Mouse (Mus musculus): ENCODE results near the gene Plk5. TPM values are rescaled to one million over a fixed set of nuclear protein-coding genes. Genes with fewer than 3 reads are reported as not detected.

Gene Plk5
- total and polyA plus RNA-seq, 3 experiments: 0.19 TPM; not detected in 1

DNA sequence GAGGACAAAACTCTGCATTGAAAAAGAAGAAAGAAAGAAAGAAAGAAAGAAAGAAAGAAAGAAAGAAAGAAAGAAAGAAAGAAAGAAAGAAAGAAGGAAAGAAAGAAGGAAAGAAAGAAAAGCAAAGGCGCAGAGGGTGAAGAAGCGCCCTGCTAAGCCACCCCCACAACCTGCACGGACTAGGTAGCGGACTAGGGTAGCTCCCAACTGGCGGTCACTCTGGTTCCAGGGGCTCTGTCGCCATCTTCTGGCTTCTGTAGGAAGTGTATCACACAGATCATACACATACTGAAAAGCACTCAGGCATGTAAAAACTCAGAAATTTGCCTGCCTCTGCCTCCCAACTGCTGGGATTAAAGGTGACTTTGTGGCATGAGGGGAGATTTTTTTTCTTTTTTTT lies 17.8 kb downstream of the Plk5 start (continued):
- TF ChIP-seq USF2 (IDR thresholded peaks at IDR 0.05; ENCODE audit: borderline replicate concordance in 1 of 2, insufficient read depth in 1 of 2, low read depth in 1 of 2, low read length in 2 of 2) (no peak), MYB (IDR thresholded peaks at IDR 0.05; ENCODE audit: low read depth, low read length) (no peak), MAX (IDR thresholded peaks at IDR 0.05; ENCODE audit: low read length) (0 out of 2 replicates have a peak, but pooled peaks have one; percentile 18), NELFE (IDR thresholded peaks at IDR 0.05; ENCODE audit: low read depth, low read length) (no peak), HCFC1 (IDR thresholded peaks at IDR 0.05; ENCODE audit: low read depth, low read length) (peak; percentile 39; the same call in 1 of the 2 replicates), EP300 (IDR thresholded peaks at IDR 0.05; ENCODE audit: low read depth in 1 of 2, low read length in 2 of 2) (0 out of 4 replicates have a peak, but pooled peaks of 1 of the 2 experiments have one; percentile 15), MAZ (IDR thresholded peaks at IDR 0.05; ENCODE audit: low read depth, low read length) (peak; percentile 78; the same call in 1 of the 2 replicates), ZKSCAN1 (IDR thresholded peaks at IDR 0.05; ENCODE audit: low read depth, low read length) (no peak), UBTF (IDR thresholded peaks at IDR 0.05; ENCODE audit: borderline replicate concordance, insufficient read depth, low read depth, low read length) (no peak), TBP (IDR thresholded peaks at IDR 0.05; ENCODE audit: low read depth, low read length) (no peak), CHD1 (IDR thresholded peaks at IDR 0.05; ENCODE audit: low read depth, low read length) (no peak), ELF1 (IDR thresholded peaks at IDR 0.05; ENCODE audit: low read depth, low read length) (0 out of 2 replicates have a peak, but pooled peaks have one; percentile 36), GATA1 (IDR thresholded peaks at IDR 0.05; ENCODE audit: low read depth, low read length) (no peak), CTCF (IDR thresholded peaks at IDR 0.05 in 2 of 3, conservative IDR thresholded peaks at IDR 0.05 in 1 of 3; ENCODE audit: control insufficient read depth in 1 of 3, insufficient read depth in 1 of 3, low read depth in 2 of 3, low read length in 3 of 3, poor library complexity in 1 of 3, severe bottlenecking in 1 of 3) (peak; percentile 75 to 93 (median 81)), RAD21 (IDR thresholded peaks at IDR 0.05; ENCODE audit: low read depth, low read length) (peak; percentile 96), CHD2 (IDR thresholded peaks at IDR 0.05; ENCODE audit: low read length) (no peak), POLR2AphosphoS5 (IDR thresholded peaks at IDR 0.05; ENCODE audit: borderline replicate concordance, low read depth, low read length) (no peak)

GRCm38 (mm10) chr10:80376160-80376559 lies 19.9 kb downstream of the Plk5 start:
- Histone ChIP-seq H3K9me3 (replicated peaks; ENCODE audit: insufficient read depth, low read length) (no peaks in the 10 kb centered on the region), H3K9ac (ENCODE audit: control insufficient read depth, low read depth, low read length, poor library complexity, severe bottlenecking) (no peak overlapping the region), H3K79me2 (ENCODE audit: control insufficient read depth, insufficient read depth, low read length, poor library complexity) (no peaks in the 10 kb centered on the region), H3K36me3 (ENCODE audit: control insufficient read depth in 1 of 2, insufficient read depth in 2 of 2, low read length in 2 of 2) (no peaks in the 10 kb centered on the region), H3K4me1 (ENCODE audit: control insufficient read depth in 1 of 2, insufficient read depth in 2 of 2, low read length in 2 of 2) (peaks cover 0 to 7% of the 10 kb centered on the region in 2 experiments; a peak in 1 of 4 replicates), H3K4me3 (ENCODE audit: control insufficient read depth in 1 of 2, insufficient read depth in 1 of 2, low read depth in 2 of 2, low read length in 2 of 2) (no peak overlapping the region), H3K27me3 (ENCODE audit: control insufficient read depth in 1 of 2, insufficient read depth in 2 of 2, low read length in 2 of 2) (no peaks in the 10 kb centered on the region), H3K27ac (ENCODE audit: control insufficient read depth, low read depth, low read length) (no peak overlapping the region)
- peak; percentile 93 for DNase-seq (ENCODE audit: low read depth, low spot score)
- peak; percentile 56; the same call in 1 of the 2 replicates for TF ChIP-seq BHLHE40 (IDR thresholded peaks at IDR 0.05; ENCODE audit: borderline replicate concordance, low read depth, low read length)
- TF ChIP-seq ELF1 (IDR thresholded peaks at IDR 0.05; ENCODE audit: low read depth, low read length): no peak
- TF ChIP-seq POLR2AphosphoS2 (IDR thresholded peaks at IDR 0.05; ENCODE audit: low read length): no peak
- TF ChIP-seq SMC3 (IDR thresholded peaks at IDR 0.05; ENCODE audit: low read depth, low read length): peak; percentile 88
- 0 out of 2 replicates have a peak, but pooled peaks have one; percentile 66 for TF ChIP-seq JUND (IDR thresholded peaks at IDR 0.05; ENCODE audit: low read depth, low read length)
- no peak for TF ChIP-seq GATA1 (IDR thresholded peaks at IDR 0.05; ENCODE audit: low read depth, low read length)
- 0 out of 2 replicates have a peak, but pooled peaks have one; percentile 45 for TF ChIP-seq MAZ (IDR thresholded peaks at IDR 0.05; ENCODE audit: low read depth, low read length)
- 0 out of 2 replicates have a peak, but pooled peaks have one; percentile 28 for TF ChIP-seq NRF1 (IDR thresholded peaks at IDR 0.05; ENCODE audit: insufficient read depth, low read depth, low read length, poor library complexity, severe bottlenecking)
- no peak for TF ChIP-seq CHD2 (IDR thresholded peaks at IDR 0.05; ENCODE audit: low read length)
- TF ChIP-seq ZKSCAN1 (IDR thresholded peaks at IDR 0.05; ENCODE audit: low read depth, low read length): peak; percentile 75; the same call in 1 of the 2 replicates
- peak; percentile 23; the same call in 1 of the 2 replicates for TF ChIP-seq NELFE (IDR thresholded peaks at IDR 0.05; ENCODE audit: low read depth, low read length)
- TF ChIP-seq ZMIZ1 (IDR thresholded peaks at IDR 0.05; ENCODE audit: low read depth, low read length): no peak
- TF ChIP-seq EP300 (IDR thresholded peaks at IDR 0.05; ENCODE audit: low read depth in 1 of 2, low read length in 2 of 2): 0 out of 4 replicates have a peak, but pooled peaks of 1 of the 2 experiments have one; percentile 13
- TF ChIP-seq TCF12 (IDR thresholded peaks at IDR 0.05; ENCODE audit: low read depth, low read length): no peak; the same call in 1 of the 2 replicates
- no peak for TF ChIP-seq POLR2AphosphoS5 (IDR thresholded peaks at IDR 0.05; ENCODE audit: borderline replicate concordance, low read depth, low read length)
- no peak for TF ChIP-seq USF2 (IDR thresholded peaks at IDR 0.05; ENCODE audit: borderline replicate concordance in 1 of 2, insufficient read depth in 1 of 2, low read depth in 1 of 2, low read length in 2 of 2)
- TF ChIP-seq GABPA (IDR thresholded peaks at IDR 0.05; ENCODE audit: low read depth, low read length): 0 out of 2 replicates have a peak, but pooled peaks have one; percentile 29
- TF ChIP-seq RAD21 (IDR thresholded peaks at IDR 0.05; ENCODE audit: low read depth, low read length): peak; percentile 96
- peak; percentile 99 for TF ChIP-seq ZNF384 (IDR thresholded peaks at IDR 0.05; ENCODE audit: low read depth, low read length)
- TF ChIP-seq E2F4 (IDR thresholded peaks at IDR 0.05; ENCODE audit: borderline replicate concordance, low read depth, low read length): no peak
- TF ChIP-seq USF1 (IDR thresholded peaks at IDR 0.05; ENCODE audit: low read depth, low read length): no peak
- TF ChIP-seq CTCF (IDR thresholded peaks at IDR 0.05 in 2 of 3, conservative IDR thresholded peaks at IDR 0.05 in 1 of 3; ENCODE audit: control insufficient read depth in 1 of 3, insufficient read depth in 1 of 3, low read depth in 2 of 3, low read length in 3 of 3, poor library complexity in 1 of 3, severe bottlenecking in 1 of 3): peak; percentile 77 to 100 (median 90)
- no peak for TF ChIP-seq TBP (IDR thresholded peaks at IDR 0.05; ENCODE audit: low read depth, low read length)
- TF ChIP-seq KAT2A (conservative IDR thresholded peaks at IDR 0.05; ENCODE audit: low read depth, low read length): no peak
- TF ChIP-seq HCFC1 (IDR thresholded peaks at IDR 0.05; ENCODE audit: low read depth, low read length): 0 out of 2 replicates have a peak, but pooled peaks have one; percentile 44
- TF ChIP-seq MAX (IDR thresholded peaks at IDR 0.05; ENCODE audit: low read length): peak; percentile 44; the same call in 1 of the 2 replicates
